Mouse (Mus musculus): ENCODE measurements around the gene Dynlrb2.

DNA sequence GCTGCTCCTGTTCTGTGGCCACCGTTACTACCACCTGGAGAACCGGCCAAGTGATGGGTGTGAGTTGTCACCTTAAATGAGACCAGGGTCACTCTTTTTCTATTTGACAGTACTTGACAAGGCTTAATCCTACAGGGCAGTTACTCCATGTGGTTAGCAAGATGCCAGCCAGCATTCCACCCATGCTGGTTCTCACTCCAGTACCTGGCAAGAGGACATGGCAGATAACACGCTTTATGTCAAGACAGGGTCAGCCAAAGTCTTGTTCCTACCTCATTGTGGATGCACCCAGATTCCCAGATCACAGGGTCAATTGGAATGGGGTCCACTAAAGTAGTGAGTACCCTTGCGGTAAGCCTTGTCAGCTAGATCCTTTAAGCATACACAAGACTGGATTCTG lies 16.4 kb downstream of the Dynlrb2 start:
- no peak for TF ChIP-seq CTCF (IDR thresholded peaks at IDR 0.05; ENCODE audit: low read depth)
- TF ChIP-seq EP300 (optimal IDR thresholded peaks at IDR 0.05): no peak

Data from stomach, postnatal 0 days (tissue).